Mouse (Mus musculus) embryonic facial prominence, embryonic 12.5 days (tissue): Measurements from ENCODE around the gene Selplg. TPM values are rescaled to one million over a fixed set of nuclear protein-coding genes. Genes with fewer than 3 reads are reported as not detected.
A peak's percentile ranks its signal among the peaks of the same experiment; 100 is the strongest.
"Not testable (repeated sequence)": the region's sequence is repeated elsewhere in the genome, so short reads cannot be mapped to it uniquely, and the experiment has no call there.

Experiments
- ATAC-seq: fragments of 200-750 bp; cut with Nextera tagmentation; 2 replicates; pipeline ENCODE4 v1.8.0; 2017; ENCODE audit not compliant: insufficient number of reproducible peaks, insufficient read depth, low FRiP score, low TSS enrichment
- H3K27ac ChIP-seq: fragments of 300-500 bp; sonication (generic); 2 replicates; pipeline ENCODE4 v1.5.1; 2016; ENCODE audit warnings: mild to moderate bottlenecking
- H3K27me3 ChIP-seq: fragments of 300-500 bp; sonication (generic); 2 replicates; pipeline ENCODE4 v1.6.1; 2016; ENCODE audit warnings: mild to moderate bottlenecking, moderate library complexity
- H3K36me3 ChIP-seq: fragments of 300-500 bp; sonication (generic); 2 replicates; pipeline ENCODE4 v1.6.1; 2016; ENCODE audit warnings: mild to moderate bottlenecking
- H3K4me1 ChIP-seq: fragments of 300-500 bp; sonication (generic); 2 replicates; pipeline ENCODE4 v1.6.1; 2016
- H3K4me2 ChIP-seq: fragments of 300-500 bp; sonication (generic); replicated peaks from 2 replicates; pipeline ENCODE4 v1.6.1; 2016; ENCODE audit warnings: mild to moderate bottlenecking, moderate library complexity
- H3K4me3 ChIP-seq: fragments of 300-500 bp; sonication (generic); 2 replicates; pipeline ENCODE4 v1.5.1; 2016; ENCODE audit warnings: mild to moderate bottlenecking
- H3K9ac ChIP-seq: fragments of 300-500 bp; sonication (generic); 2 replicates; pipeline ENCODE4 v1.6.1; 2016; ENCODE audit warnings: mild to moderate bottlenecking, moderate library complexity
- H3K9me3 ChIP-seq: fragments of 300-500 bp; sonication (generic); 2 replicates; pipeline ENCODE4 v1.6.1; 2016; ENCODE audit warnings: mild to moderate bottlenecking, moderate library complexity
- WGBS: fragments of 180-500 bp; shearing (Covaris S2); methylation state at CpG from one replicate; pipeline ENCODE4 v1.1.7; 2016; 5-methylcytosine and 5-hydroxymethylcytosine counted together
- polyA plus RNA-seq: library from polyadenylated mRNA; unstranded; fragments of >200 nt; fragmentation: Nextera tagmentation; extraction: Ambion mirVana; gene quantifications from 2 replicates; pipeline ENCODE4 v1.2.1, GENCODE M21; 2016

Selplg gene
- polyA plus RNA-seq, 1 experiment from 2014 or later, result 1.5 TPM

DNA sequence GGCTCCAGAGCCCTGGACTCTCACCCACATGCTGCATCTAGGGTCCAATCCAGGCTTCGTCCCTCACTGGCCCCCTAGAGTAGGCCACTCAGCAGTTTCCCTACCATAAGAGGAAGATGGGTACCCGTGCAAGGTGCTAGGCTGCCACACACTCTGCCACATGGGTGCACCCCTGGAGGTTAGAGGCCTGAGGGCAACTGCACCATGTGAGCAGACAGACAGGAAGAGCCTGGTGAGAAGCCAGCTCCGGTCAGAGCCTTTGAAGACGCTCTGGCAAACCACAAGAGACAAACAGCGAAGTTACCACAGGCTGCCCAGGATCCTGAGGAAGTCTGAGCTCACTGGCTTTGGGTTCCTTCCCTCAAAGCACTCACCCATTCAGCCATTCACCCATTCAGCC is 45.5 kb downstream of the Selplg start:
- H3K4me1 ChIP-seq, result peaks cover 34% of the 10 kb centered on the region
- H3K27ac ChIP-seq, result no peak overlapping the region
- H3K27me3 ChIP-seq, result no peaks in the 10 kb centered on the region
- H3K9ac ChIP-seq, result no peak overlapping the region
- H3K9me3 ChIP-seq, result no peaks in the 10 kb centered on the region
- no peak overlapping the region for H3K4me3 ChIP-seq
- no peak overlapping the region for H3K4me2 ChIP-seq
- no peak for ATAC-seq
- H3K36me3 ChIP-seq, result no peaks in the 10 kb centered on the region
- 75% methylated on average over 5 of the region's 5 CpGs for WGBS

DNA sequence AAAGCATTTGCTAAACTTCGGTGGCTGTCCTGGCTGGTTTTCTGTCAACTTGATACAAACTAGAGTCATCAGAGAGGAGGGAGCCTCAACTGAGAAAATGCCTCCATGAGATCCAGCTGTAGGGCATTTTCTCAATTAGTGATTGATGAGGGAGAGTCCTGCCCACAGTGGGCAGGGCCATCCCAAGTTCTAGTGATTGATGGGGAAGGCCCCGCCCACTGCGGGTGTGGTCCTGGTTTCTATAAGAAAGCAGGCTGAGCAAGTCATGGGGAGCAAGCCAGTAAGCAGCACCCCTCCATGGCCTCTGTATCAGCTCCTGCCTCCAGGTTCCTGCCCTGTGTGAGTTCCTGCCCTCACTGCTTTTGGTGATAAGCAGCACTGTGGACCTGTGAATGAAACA is 48.3 kb downstream of the Selplg start:
- not testable (repeated sequence) for H3K4me3 ChIP-seq, ATAC-seq, H3K9ac ChIP-seq, H3K9me3 ChIP-seq, H3K36me3 ChIP-seq, H3K27me3 ChIP-seq
- H3K4me2 ChIP-seq, result peak overlapping the region; percentile 33
- WGBS, result 35% methylated on average over 3 of the region's 3 CpGs
- peaks cover 29% of the 10 kb centered on the region for H3K4me1 ChIP-seq
- H3K27ac ChIP-seq, result peak overlapping the region; percentile 91

DNA sequence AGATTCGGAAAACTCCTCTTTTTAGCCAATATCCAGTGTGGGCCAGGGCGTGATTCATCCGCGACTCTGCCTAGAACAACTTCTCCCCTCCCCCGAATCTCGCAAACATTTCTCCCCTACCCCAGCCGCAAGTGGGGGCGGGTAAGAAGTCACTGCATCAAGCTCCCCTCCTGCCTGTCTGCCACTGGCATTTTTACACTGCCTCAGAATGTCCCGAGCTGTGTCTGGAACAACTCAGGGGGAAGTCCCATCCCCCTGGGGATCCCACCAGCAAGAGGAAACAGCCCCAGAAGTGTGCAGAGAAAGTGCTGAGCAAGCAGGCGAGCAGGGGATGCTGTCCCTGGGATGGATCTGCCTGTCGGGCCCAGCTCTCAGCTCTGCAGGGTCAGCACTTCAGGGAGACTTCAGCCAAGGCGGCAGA is 48.9 kb downstream of the Selplg start:
- 5% methylated on average over 12 of the region's 12 CpGs for WGBS
- 0 out of 2 replicates have a peak overlapping the region, but pooled peaks have one; percentile 3 for H3K4me3 ChIP-seq
- H3K4me2 ChIP-seq, result peak overlapping the region; percentile 33
- ATAC-seq, result peak; percentile 16
- H3K4me1 ChIP-seq, result peaks cover 24% of the 10 kb centered on the region
- H3K9me3 ChIP-seq, result no peaks in the 10 kb centered on the region
- H3K27me3 ChIP-seq, result no peaks in the 10 kb centered on the region
- no peaks in the 10 kb centered on the region for H3K36me3 ChIP-seq
- no peak overlapping the region; the same call in 1 of the 2 replicates for H3K9ac ChIP-seq
- peak overlapping the region; percentile 91 for H3K27ac ChIP-seq

DNA sequence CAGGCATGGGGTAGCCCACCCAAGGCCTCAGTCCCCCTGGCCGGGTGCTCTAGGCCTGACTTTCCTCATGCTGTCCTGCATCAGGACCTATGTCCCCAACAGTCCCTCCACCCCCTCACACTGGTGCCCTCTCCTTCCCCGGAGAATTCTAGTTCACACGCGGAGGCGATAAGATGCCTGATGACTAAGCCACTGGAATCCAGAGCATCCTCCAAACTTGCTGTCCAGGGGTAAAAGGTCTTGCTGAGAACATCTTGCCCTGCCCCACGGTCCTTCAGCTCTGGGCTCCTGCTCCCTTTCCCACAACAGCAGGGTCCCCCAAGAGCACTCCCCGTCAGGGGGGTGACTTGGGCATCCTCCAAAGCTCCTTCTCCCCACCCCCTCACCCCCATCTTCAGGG is 49.8 kb downstream of the Selplg start:
- WGBS, result 92% methylated on average over 7 of the region's 7 CpGs
- H3K9me3 ChIP-seq, result no peaks in the 10 kb centered on the region
- ATAC-seq, result no peak
- no peak overlapping the region for H3K9ac ChIP-seq
- H3K4me1 ChIP-seq, result peaks cover 18% of the 10 kb centered on the region
- no peaks in the 10 kb centered on the region for H3K27me3 ChIP-seq
- H3K36me3 ChIP-seq, result peaks cover 2% of the 10 kb centered on the region; the same call in 1 of the 2 replicates
- H3K4me3 ChIP-seq, result no peak overlapping the region
- H3K27ac ChIP-seq, result peak overlapping the region; percentile 91
- H3K4me2 ChIP-seq, result no peak overlapping the region

DNA sequence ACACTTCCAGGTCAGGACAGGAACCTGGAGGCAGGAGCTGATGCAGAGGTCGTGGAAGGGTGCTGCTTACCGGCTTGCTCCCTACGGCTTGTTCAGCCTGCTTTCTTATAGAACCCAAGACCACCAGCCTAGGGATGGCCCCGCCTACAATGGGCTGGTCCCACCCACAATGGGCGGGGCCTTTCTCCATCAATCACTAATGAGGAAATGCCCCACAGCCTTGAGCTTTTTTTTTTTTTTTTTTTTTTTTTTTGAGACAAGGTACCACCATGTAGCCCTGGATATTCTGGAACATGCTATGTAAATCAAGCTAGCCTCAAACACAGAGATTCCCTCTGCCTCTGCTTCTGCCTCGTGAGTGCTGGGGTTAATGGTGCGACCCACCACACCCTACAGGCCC is 50.6 kb downstream of the Selplg start:
- WGBS, result 87% methylated on average over 7 of the region's 7 CpGs

DNA sequence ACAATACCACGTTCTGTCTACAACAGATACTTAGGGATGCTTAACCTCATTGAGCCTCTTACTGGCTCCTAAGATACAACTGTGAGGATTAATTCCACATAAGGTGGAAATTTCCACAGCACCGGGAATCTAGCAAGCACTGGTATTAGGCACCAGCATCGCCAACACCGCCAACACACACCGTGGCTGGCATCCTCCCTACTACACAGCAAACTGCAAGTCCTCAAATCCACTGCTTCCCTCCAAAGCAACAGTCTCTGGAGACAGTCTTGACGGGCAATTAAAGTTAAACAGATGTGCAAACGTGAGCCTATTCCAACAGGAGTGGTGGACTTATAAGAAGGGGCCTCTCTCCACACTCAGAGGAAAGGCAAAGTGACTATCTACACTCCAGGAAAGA is 51.2 kb downstream of the Selplg start:
- 62% methylated on average over 7 of the region's 7 CpGs for WGBS
- Histone ChIP-seq H3K27ac (peak overlapping the region; percentile 70), H3K4me2 (no peak overlapping the region), H3K9ac (no peak overlapping the region), H3K36me3 (peaks cover 14% of the 10 kb centered on the region), H3K4me1 (peaks cover 18% of the 10 kb centered on the region), H3K9me3 (no peaks in the 10 kb centered on the region), H3K27me3 (no peaks in the 10 kb centered on the region), H3K4me3 (no peak overlapping the region)
- ATAC-seq, result no peak

More for the DNA sequence above, 50.6 kb downstream of the Selplg start:
- H3K27me3 ChIP-seq, result no peaks in the 10 kb centered on the region
- no peak overlapping the region for H3K9ac ChIP-seq
- no peak overlapping the region for H3K4me3 ChIP-seq
- H3K27ac ChIP-seq, result peak overlapping the region; percentile 70; the same call in 1 of the 2 replicates
- H3K9me3 ChIP-seq, result no peaks in the 10 kb centered on the region
- no peak for ATAC-seq
- H3K4me1 ChIP-seq, result peaks cover 18% of the 10 kb centered on the region
- no peak overlapping the region for H3K4me2 ChIP-seq
- H3K36me3 ChIP-seq, result peaks cover 8% of the 10 kb centered on the region

DNA sequence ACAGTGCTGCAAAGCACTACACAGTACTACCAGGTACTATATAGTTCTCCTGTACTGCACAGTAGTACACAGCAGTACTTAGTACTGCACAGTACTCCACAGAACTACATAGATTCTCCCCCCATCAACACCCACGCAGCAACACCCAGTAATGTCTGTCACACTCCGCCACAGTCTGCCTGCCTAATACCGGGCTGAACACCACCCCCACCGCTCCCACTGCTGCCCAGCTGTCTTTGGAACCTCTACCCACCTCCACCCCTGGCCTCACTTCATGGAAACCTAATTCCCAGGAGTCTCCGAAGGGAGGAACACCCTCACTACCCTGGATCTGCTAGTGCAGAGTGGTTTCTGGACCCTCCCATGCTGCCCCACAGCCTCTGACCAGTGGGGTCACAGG is 51.7 kb downstream of the Selplg start:
- H3K36me3 ChIP-seq, result peaks cover 19% of the 10 kb centered on the region
- no peak overlapping the region for H3K27ac ChIP-seq
- no peak for ATAC-seq
- 91% methylated on average over 5 of the region's 5 CpGs for WGBS
- H3K9ac ChIP-seq, result no peak overlapping the region
- H3K9me3 ChIP-seq, result no peaks in the 10 kb centered on the region
- no peak overlapping the region for H3K4me3 ChIP-seq
- no peaks in the 10 kb centered on the region for H3K27me3 ChIP-seq
- H3K4me1 ChIP-seq, result peaks cover 18% of the 10 kb centered on the region
- no peak overlapping the region for H3K4me2 ChIP-seq

DNA sequence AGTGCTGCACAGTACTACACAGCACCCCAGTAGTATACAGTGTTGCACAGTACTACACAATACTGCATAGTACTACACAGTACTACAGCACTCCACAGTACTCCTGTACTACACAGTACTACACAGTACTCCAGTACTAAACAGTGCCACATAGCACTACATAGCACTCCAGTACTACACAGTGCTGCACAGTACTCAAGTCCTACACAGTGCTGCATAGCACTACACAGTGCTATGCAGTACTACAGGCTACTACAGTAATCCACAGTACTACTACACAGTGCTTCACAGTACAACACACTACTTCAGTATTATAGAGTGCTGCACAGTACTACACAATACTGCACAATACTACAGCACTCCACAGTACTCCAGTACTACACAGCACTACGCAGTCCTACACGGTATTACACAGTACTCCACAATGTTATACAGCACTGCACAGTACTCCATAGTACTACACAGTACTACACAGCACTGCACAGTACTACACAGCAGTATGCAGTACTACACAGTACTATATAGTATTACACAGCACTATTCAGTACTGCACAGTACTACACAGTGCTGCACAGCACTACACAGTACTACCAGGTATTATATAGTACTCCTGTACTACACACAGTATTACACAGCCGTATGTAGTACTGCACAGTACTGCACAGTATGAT is 52.2 kb downstream of the Selplg start:
- Histone ChIP-seq H3K4me2 (no peak overlapping the region), H3K27me3 (no peaks in the 10 kb centered on the region), H3K36me3 (peaks cover 24% of the 10 kb centered on the region), H3K4me1 (peaks cover 18% of the 10 kb centered on the region), H3K9me3 (no peaks in the 10 kb centered on the region), H3K27ac (no peak overlapping the region), H3K4me3 (no peak overlapping the region), H3K9ac (no peak overlapping the region)
- peak; percentile 39 for ATAC-seq
- WGBS, result 96% methylated on average over 3 of the region's 3 CpGs

DNA sequence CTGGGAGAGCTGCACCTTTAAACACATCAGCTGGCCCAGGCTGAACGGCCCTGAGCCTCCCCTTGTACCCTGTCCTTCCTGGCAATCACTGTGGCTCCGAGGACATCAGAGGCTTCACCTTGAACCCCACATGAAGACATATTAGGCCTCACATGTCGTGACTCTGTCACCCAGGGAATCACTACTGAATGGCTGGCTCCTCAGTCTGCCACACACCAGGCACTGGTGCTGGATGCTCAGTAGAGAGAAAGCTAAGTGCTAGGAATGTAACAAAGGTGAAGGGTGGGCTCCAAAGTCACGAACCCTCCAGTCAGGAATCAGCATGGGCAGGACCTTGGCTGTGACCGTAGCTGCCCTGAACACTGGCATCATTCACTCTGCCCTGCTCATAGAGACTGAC is 52.9 kb downstream of the Selplg start:
- Histone ChIP-seq H3K9ac (no peak overlapping the region), H3K27me3 (no peaks in the 10 kb centered on the region), H3K36me3 (peaks cover 30% of the 10 kb centered on the region), H3K4me3 (no peak overlapping the region), H3K4me2 (no peak overlapping the region), H3K27ac (no peak overlapping the region), H3K9me3 (no peaks in the 10 kb centered on the region), H3K4me1 (peaks cover 18% of the 10 kb centered on the region)
- no peak for ATAC-seq
- 77% methylated on average over 5 of the region's 5 CpGs for WGBS

DNA sequence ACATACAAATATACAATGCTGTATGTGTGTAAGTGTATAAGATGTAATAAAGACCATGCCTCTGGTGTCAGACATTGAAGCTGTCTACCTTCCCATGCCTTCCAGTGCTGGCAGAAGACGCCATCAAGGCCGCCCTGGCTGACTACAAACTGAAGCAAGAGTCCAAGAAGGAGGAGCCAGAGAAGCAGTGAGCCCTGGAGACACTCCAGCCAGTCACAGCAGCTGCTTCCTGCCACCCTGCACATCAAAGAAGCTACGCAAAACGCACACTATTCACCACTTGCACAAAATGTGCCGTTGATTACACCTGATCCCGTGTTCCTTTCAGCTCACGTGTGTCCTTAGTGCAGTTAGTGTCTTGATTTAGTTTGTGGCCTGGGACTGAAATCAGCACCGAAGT is 54.7 kb downstream of the Selplg start:
- WGBS, result 90% methylated on average over 8 of the region's 8 CpGs
- not testable (repeated sequence) for H3K9ac ChIP-seq, H3K4me3 ChIP-seq, H3K27ac ChIP-seq, H3K4me2 ChIP-seq, H3K9me3 ChIP-seq, ATAC-seq, H3K27me3 ChIP-seq
- Histone ChIP-seq H3K4me1 (peaks cover 14% of the 10 kb centered on the region), H3K36me3 (peaks cover 33% of the 10 kb centered on the region)

DNA sequence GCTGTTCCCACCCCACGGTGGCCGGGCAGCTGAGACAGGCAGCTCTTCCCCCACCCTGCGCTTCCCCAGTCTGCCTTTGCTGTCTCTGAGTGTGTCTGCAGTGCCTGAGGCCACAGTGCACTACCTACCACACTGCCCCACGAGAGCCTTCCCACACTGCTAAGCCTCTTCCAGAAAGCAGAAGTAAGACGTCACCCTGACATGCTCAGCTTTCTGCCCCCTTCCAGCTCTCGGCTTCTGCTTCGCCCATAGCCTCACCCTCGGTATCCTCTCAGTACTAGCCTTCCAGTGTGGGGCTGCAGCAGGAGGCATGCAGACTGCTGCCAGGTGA is 55.6 kb downstream of the Selplg start:
- peaks cover 33% of the 10 kb centered on the region for H3K36me3 ChIP-seq
- H3K9ac ChIP-seq, result no peak overlapping the region
- H3K9me3 ChIP-seq, result no peaks in the 10 kb centered on the region
- WGBS, result 89% methylated on average over 8 of the region's 8 CpGs
- no peak for ATAC-seq
- no peak overlapping the region for H3K27ac ChIP-seq
- H3K4me2 ChIP-seq, result no peak overlapping the region
- no peak overlapping the region for H3K4me3 ChIP-seq
- no peaks in the 10 kb centered on the region for H3K27me3 ChIP-seq
- peaks cover 14% of the 10 kb centered on the region for H3K4me1 ChIP-seq

DNA sequence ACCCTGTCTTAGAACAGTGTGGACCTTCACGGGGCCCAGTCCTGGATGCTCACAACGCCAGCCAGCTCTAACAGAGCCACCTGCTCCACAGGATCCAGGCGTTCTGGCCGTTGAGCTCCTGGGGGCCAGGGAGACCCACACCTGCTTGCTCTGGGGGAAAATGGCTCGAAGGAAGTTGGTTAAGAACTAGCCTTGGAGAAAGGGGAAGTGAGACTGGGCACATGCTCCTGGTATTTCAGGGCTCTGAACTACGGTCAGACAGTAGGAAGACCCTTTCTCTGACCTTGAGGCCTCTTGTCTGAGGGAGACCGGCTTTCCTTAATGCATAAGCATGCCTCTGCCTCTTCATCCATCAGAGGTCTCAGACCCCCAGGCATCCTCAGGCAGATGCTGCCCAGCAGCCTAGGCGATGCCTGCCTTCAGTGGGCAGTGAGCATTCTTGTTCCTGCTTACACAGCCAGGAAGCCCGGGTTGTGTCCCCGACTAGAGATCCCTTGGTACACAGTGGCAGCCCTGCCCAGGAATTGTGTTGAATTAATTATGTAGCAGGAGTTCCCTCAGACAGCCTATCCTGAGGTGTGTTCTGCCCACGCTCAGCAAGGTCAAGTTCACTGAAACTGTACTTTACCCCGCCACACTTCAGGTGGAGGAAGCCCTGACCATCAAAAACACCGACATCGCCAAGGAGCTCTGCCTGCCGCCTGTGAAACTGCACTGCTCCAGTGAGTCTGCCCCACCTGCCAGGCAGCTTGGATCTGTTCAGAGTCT is 56.1 kb downstream of the Selplg start:
- Histone ChIP-seq H3K27me3 (no peaks in the 10 kb centered on the region), H3K4me1 (peaks cover 10% of the 10 kb centered on the region), H3K9me3 (no peaks in the 10 kb centered on the region), H3K4me2 (no peak overlapping the region), H3K36me3 (peaks cover 33% of the 10 kb centered on the region), H3K9ac (no peak overlapping the region), H3K4me3 (no peak overlapping the region), H3K27ac (no peak overlapping the region)
- 90% methylated on average over 15 of the region's 15 CpGs for WGBS
- no peak for ATAC-seq
